ENCODE assay signal across 8 mouse cellular contexts in genomic region chr4:102760042-102760821, GRCm38 (mm10). TPM values are rescaled to one million over a fixed set of nuclear protein-coding genes. Genes with fewer than 3 reads are reported as not detected.
DNase-seq lines count a peak whose midpoint lies in the region; ATAC-seq and TF ChIP-seq lines count a peak whose summit lies in the region.

No protein-coding gene starts in this region.

- peak overlapping the region; percentile 93 for H3K9ac ChIP-seq in hindbrain, embryonic 13.5 days
- H3K9ac ChIP-seq in lung, postnatal 0 days (replicated peaks; ENCODE audit: low read depth), result no peak overlapping the region

- H3K27me3 ChIP-seq in hindbrain, embryonic 13.5 days, result no peaks in the 10 kb centered on the region
- H3K27me3 ChIP-seq in lung, postnatal 0 days (replicated peaks; ENCODE audit: insufficient read depth, low read length), result no peaks in the 10 kb centered on the region

- under 1% methylated on average over 25 of the region's 25 CpGs for WGBS in hindbrain, embryonic 13.5 days
- WGBS in lung, postnatal 0 days, result 3% methylated on average over 25 of the region's 25 CpGs

- peaks cover 31% of the 10 kb centered on the region for H3K4me1 ChIP-seq in hindbrain, embryonic 13.5 days (replicated peaks)
- peaks cover 6% of the 10 kb centered on the region; the same call in 1 of the 2 replicates for H3K4me1 ChIP-seq in lung, postnatal 0 days (ENCODE audit: insufficient read depth, low read depth, low read length)

- peak overlapping the region; percentile 61 for H3K4me3 ChIP-seq in hindbrain, embryonic 13.5 days
- H3K4me3 ChIP-seq in lung, postnatal 0 days (ENCODE audit: low read depth, low read length), result peak overlapping the region; percentile 41

- peak; percentile 98 for ATAC-seq in hindbrain, embryonic 13.5 days (ENCODE audit: low FRiP score)
- ATAC-seq in lung, postnatal 0 days, result peak; percentile 95

- peak overlapping the region; percentile 81 for H3K4me2 ChIP-seq in hindbrain, embryonic 13.5 days
- peak overlapping the region; percentile 80 for H3K4me2 ChIP-seq in lung, postnatal 0 days (replicated peaks; ENCODE audit: low read depth, low read length)

- peak; percentile 62 for DNase-seq in ZHBTc4 (ENCODE audit: low read depth, low spot score)
- peak; percentile 93 to 95 for DNase-seq in cerebellum, postnatal 14 days
- peak; percentile 78 to 83 for DNase-seq in frontal cortex, postnatal 25 days (ENCODE audit: low spot score in 2 of 2)
- peak; percentile 75 to 84 for DNase-seq in layer of hippocampus, postnatal 25 days (ENCODE audit: extremely low spot score in 1 of 2, low spot score in 1 of 2)
- DNase-seq in lung, postnatal 0 days (ENCODE audit: low spot score), result peak; percentile 71
- DNase-seq in retina, postnatal 1 day, result peak; percentile 95
- DNase-seq in spleen, adult 12 weeks (ENCODE audit: low spot score), result no peak

- H3K9me3 ChIP-seq in hindbrain, embryonic 13.5 days, result no peaks in the 10 kb centered on the region
- no peaks in the 10 kb centered on the region for H3K9me3 ChIP-seq in lung, postnatal 0 days (ENCODE audit: low read length)

- no peak for TF ChIP-seq CTCF in lung, postnatal 0 days (IDR thresholded peaks at IDR 0.05)

- peak overlapping the region; percentile 100 for H3K27ac ChIP-seq in hindbrain, embryonic 13.5 days
- H3K27ac ChIP-seq in lung, postnatal 0 days (ENCODE audit: low read length), result peak overlapping the region; percentile 54; the same call in 1 of the 2 replicates

- no peaks in the 10 kb centered on the region for H3K36me3 ChIP-seq in hindbrain, embryonic 13.5 days
- no peaks in the 10 kb centered on the region for H3K36me3 ChIP-seq in lung, postnatal 0 days (ENCODE audit: insufficient read depth, low read length)

- no peak for TF ChIP-seq EP300 in lung, postnatal 0 days (IDR thresholded peaks at IDR 0.05)

RNA-seq across cellular contexts. Expression of gene Sgip1, which starts 19.1 kb away (rescaled TPM):
- 67.2 and 68.6 TPM in 2 replicates for polyA plus RNA-seq in hindbrain, embryonic 13.5 days (2015; fragmentation: Nextera tagmentation; extraction: Ambion mirVana)
- 100 to 1,000 TPM; 267 to 300 TPM for total RNA-seq in layer of hippocampus, postnatal 25 days (2021)
- polyA plus RNA-seq in lung, postnatal 0 days (2015; fragmentation: Nextera tagmentation; extraction: Ambion mirVana), result 7.8 and 9.0 TPM in 2 replicates
